Mouse (Mus musculus) neural tube, postnatal 0 days (tissue): ENCODE results near the gene Gal3st1. TPM values are rescaled to one million over a fixed set of nuclear protein-coding genes. Genes with fewer than 3 reads are reported as not detected.

ENCODE experiments used
- polyA plus RNA-seq: library from polyadenylated mRNA; unstranded; fragments of >200 nt; fragmentation: Nextera tagmentation; extraction: Ambion mirVana; gene quantifications from 2 replicates; pipeline ENCODE4 v1.2.1, GENCODE M21; 2015

The Gal3st1 gene
- polyA plus RNA-seq, result 34.9 and 35.3 TPM in 2 replicates

DNA sequence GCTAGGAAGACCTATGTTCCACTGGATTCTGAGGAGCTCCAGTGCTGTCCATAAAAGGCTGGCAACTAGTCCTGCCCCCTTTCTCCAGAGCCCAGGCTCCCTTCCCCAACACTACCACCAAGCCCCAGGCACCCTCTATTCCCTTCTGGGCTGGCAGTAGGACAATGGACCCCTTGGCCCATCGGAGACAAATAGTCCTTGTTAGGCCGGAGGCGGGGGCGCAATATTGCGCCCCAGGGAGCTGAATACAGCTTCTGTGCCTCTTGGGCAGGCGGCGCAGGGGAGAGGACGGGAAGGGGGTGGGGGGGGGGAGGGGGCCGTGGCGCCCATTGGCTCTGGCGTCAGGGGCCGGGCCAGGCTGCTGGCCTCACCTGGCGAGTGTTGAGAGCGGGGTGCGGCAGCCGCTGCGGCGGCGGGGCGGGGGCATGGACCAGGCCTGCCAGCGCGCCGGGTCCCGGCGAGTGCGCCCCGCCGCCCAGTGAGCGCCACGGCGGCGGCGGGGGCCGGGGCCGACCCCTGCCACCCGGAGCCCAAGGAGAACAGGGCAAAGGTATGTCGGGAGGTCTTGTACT is at the start of gene Gal3st1:
Gene Gal3st1 (plus strand): TSS at position 346 of the 572 bp plus-strand sequence.

DNA sequence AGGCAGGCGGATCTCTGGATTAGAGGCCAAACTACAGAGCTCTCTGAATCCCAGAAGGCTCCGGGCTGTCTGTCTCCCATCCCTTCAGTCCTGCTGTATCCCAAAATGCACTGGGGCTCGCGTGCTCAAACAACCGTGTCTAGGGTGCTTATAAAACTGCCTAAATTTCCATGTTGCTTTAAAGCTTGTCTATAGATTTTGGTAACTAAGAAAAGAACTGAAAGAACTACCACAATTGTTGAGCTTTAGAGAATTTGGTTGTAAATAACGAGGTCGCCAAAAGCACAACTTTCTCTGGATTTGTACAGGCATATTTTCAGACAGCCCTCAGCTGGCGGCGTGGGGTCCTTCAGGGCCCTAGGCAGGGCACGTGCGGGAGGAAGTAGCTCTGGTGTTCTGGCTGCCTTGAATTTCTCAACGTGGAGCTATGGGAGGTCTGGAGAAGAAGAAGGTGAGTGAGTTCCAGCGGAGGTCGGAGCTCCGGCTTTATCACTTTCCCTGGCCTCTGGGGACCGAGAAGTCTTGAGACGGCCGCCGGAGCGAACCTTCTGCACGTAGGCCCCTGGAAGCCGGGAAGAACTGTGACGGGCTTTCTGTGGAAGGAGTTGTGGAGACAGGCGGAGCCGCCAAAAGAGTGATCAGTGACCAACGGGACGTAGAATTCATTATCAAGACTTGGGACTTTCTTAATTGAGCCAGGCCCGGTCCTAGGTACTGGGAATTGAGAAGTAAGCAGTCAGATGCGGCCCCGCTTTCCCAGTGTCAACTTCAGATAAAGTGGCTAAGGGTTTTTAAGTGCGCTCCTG is 19.6 kb upstream of the Gal3st1 start, which contains the start of gene Pes1:
Gene Pes1 (plus strand): TSS at position 366 of the 806 bp plus-strand sequence.

DNA sequence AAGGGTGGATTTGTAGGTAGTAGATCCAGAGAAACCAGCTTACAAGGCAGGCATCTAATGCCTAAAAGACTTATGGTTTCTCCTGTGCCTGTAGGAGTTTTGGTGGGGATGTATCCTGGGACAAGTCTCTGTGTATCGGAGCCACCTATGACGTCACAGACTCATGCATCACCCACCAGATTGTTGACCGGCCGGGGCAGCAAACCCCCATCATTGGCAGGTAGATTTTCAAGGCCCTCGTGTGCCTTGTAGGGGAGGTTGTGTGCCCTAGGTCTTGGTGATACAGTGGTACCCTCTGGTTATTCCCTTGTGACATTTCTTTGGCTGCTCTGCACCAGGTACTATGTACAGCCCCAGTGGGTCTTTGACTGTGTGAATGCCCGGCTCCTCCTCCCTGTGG is 6.8 kb upstream of the Gal3st1 start, which contains the start of gene 4930556J24Rik:
Gene 4930556J24Rik (minus strand): TSS at position 101 of the 400 bp plus-strand sequence.

DNA sequence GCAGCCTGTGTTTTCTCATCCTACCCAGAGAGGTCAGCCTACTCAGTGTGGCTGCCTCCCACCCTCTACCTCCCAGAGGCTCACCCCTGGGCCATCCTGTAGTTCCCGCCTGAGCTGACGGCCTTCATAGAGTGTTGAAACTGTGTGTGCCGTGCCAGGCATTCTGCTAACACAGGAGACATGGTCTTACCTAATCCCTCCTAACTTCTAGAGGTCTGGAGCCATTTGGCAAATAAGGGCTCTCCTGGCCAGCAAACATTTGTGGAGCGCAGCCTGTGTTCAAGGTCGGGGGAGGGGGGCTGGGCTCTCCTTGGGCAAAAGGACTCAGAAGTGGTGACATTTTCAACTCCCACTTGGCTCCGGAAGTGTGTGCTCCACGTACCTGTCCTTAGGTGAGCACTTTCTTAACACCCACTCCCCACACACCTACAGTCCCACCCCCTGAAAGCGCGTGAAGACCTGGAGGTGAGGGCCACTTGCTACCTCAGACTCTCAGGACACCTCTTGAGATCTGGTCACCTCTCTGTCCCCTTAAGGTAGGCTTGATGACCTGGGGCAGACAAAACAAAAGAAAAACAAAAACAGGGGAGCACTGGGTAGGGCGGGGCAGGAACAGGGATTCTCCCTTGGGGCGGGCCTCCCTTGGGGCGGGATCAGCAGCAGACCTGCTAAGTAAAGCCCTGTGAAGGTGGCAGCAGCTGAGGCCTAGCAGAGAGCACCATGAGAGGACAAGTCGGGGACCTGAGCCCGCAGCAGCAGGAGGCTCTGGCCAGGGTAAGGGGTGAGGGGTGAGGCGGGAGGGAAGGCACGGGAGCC is 47.9 kb downstream of the Gal3st1 start, which contains the start of gene Sec14l4:
Gene Sec14l4 (plus strand): TSS at position 337 of the 816 bp plus-strand sequence.

Other genes starting within 250 kb of the Gal3st1 start
- gene Osbp2, start 119.7 kb upstream of the Gal3st1 start, polyA plus RNA-seq, result 46.3 and 49.2 TPM in 2 replicates
- gene 4921536K21Rik, start 88.5 kb upstream of the Gal3st1 start, polyA plus RNA-seq, result 0.17 and 0.31 TPM in 2 replicates
- gene Dusp18, start 88.4 kb upstream of the Gal3st1 start, polyA plus RNA-seq, result 12.6 and 16.7 TPM in 2 replicates
- gene Slc35e4, start 69.0 kb upstream of the Gal3st1 start, polyA plus RNA-seq, result 22.7 and 23.9 TPM in 2 replicates
- 32.7 and 35.5 TPM in 2 replicates for gene Tcn2, start 51.5 kb upstream of the Gal3st1 start, polyA plus RNA-seq
- gene Pes1, start 19.7 kb upstream of the Gal3st1 start, polyA plus RNA-seq, result 42.2 and 42.3 TPM in 2 replicates
- gene 4930556J24Rik, start 6.9 kb upstream of the Gal3st1 start, polyA plus RNA-seq, result not detected in 2 replicates
- gene Sec14l4, start 47.8 kb downstream of the Gal3st1 start, polyA plus RNA-seq, result 0.13 TPM in 1 of 2 replicates, not detected in the other
- gene Sec14l3, start 81.2 kb downstream of the Gal3st1 start, polyA plus RNA-seq, result 0.94 and 1.1 TPM in 2 replicates
- 21.1 and 22.3 TPM in 2 replicates for gene Mtfp1, start 111.8 kb downstream of the Gal3st1 start, polyA plus RNA-seq
- 10.2 and 10.6 TPM in 2 replicates for gene Sec14l2, start 139.8 kb downstream of the Gal3st1 start, polyA plus RNA-seq
- gene Rnf215, start 151.6 kb downstream of the Gal3st1 start, polyA plus RNA-seq, result 57.3 and 62.2 TPM in 2 replicates
- gene Ccdc157, start 176.7 kb downstream of the Gal3st1 start, polyA plus RNA-seq, result 7.8 and 9.1 TPM in 2 replicates
- gene Sf3a1, start 176.7 kb downstream of the Gal3st1 start, polyA plus RNA-seq, result 28.6 and 31.5 TPM in 2 replicates
- 38.6 and 41.8 TPM in 2 replicates for gene Tbc1d10a, start 203.2 kb downstream of the Gal3st1 start, polyA plus RNA-seq
- 18.2 and 20.5 TPM in 2 replicates for gene Castor1, start 234.6 kb downstream of the Gal3st1 start, polyA plus RNA-seq